Mouse (Mus musculus) spleen, adult 12 weeks (tissue): ENCODE measurements around the gene Alpl.

Source experiments
- DNase-seq: peaks from one replicate; pipeline ENCODE4 v3.0.0; 2022; ENCODE audit warnings: low spot score

Alpl gene

GRCm38 (mm10) chr4:137797038-137797437 is 854 bp upstream of the Alpl start:
- no peak for DNase-seq

DNA sequence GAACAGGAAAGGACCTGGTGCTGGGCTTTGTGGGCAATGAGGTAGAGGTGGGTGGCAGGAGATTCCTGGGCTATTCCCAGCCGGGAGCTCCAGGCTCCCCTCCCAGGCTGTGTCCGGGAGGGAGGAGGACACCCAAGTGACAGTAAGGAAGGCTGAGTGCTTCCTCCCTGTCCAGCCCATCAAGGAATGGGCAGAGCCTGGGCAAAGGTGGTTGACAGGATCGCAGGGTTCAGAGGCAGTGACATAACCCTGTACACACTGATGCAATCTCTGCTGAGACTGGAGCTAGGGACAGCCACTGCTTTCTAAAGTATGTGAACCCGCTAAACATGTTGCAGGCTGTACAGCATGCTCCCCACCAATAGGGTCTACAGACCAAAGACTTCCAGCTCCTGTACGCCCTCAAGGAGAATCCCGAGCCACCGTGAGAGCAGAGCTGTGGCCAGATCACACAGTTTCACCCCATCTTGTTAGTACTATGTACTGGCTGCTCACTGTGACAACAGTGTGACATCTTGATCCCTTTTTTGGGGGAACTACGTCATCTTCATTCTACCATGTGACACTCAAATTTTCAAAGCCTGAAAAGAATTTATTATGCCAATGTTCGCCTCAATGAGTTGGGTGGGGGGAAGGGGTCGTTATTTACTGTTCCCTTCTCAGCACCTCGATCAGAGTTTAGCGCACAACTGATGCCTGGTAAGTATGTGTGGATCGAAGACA is 1.8 kb downstream of the Alpl start:
- no peak for DNase-seq

GRCm38 (mm10) chr4:137793611-137794010 is 2.6 kb downstream of the Alpl start:
- DNase-seq = no peak

DNA sequence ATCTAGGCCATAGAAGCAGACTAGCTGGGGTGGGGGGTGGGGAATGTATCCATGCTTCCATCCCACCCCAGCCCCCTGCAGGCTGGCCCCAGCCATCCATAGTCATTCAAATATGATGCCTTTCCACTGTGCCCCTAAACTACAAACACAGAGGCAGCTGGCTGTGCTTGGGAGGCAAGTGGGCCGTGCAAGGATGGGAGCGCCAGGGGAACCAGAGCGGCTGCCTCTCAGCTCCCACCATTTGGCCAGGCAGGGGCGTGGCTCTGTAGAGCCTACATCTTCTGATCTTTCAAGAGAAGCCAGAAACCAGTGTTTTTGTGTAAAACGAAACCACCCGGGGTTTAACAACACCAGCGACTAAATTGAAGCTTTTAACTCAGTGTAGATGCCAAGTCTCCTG is 4.7 kb downstream of the Alpl start:
- no peak for DNase-seq

DNA sequence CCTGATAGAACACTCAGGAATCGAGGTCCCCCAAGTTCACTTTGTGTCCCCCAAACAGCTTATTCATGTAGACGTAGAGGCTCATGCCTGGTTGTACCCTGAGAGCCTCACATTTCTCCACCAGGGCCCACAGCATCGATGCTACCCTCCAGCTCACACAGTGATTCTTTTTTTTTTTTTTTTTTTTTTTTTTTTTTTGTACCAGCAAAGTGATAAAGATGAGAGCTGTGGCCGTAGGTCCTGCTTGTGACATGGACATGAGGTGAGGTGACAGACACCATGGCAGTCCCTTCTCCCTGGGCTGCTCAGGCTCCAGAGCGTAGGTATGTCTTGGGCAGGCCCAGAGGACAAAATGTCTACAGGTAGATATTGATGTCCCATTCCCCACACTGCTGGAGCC is 5.2 kb downstream of the Alpl start:
- DNase-seq = no peak

- DNase-seq = no peak
Measured at GRCm38 (mm10) chr4:137788511-137789049, 7.6 kb downstream of the Alpl start.

DNA sequence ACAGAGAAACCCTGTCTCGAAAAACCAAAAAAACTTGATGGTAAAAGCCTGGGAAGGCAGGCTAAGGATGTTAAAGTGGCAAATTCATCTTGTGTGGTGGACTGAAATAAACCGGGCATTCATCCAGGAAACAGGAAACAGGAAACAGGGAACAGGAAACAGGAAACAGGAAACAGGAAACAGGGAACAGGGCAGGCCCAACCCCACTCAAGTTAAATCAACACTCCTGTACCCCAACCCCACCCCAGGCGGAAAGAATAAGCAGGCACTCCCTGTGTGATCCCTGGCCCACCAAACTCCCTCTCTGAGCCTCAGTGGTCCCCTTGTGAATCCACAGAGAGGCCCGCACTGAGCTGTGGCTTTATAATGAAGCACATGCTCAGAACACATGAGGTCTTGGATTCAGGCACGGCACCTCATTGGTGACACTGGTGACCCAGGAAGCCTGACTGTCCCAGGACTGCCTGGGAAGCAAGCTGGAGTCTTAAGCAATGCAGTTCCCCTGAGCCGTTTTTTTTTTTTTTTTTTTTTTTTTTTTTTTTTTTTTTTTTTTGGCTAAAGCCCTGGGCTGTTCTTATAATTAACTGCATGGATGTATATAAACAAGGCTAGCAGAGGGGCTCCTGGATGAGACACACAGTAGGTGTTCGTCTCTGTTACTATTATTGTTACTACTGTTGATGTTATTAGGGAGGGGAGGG is 8.4 kb downstream of the Alpl start:
- no peak for DNase-seq

DNA sequence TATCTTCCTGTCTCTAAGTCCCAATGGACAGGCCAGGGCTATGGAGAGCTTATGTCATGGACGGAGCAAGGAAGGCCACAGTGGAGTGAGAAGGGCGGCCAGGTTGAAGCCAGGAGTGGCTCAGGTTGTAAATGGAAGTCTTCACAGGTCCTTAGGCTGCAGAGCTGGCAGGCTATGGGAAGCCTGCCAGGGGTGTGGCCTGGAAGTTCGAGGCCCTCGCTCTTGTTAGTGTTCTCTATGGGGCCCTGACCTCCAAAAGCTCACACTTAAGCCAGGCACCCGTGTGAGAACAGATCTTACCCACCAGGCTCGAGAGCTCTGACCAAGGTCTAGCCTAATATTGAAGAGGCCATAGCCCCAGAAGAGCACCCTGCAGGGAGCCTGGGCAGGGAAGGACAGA is 9.7 kb downstream of the Alpl start:
- DNase-seq = no peak

- DNase-seq = no peak
Measured at GRCm38 (mm10) chr4:137785270-137785669, 10.9 kb downstream of the Alpl start.

GRCm38 (mm10) chr4:137784741-137785140 is 11.4 kb downstream of the Alpl start:
- no peak for DNase-seq

- no peak for DNase-seq
Measured at GRCm38 (mm10) chr4:137783541-137784191, 12.5 kb downstream of the Alpl start.

DNA sequence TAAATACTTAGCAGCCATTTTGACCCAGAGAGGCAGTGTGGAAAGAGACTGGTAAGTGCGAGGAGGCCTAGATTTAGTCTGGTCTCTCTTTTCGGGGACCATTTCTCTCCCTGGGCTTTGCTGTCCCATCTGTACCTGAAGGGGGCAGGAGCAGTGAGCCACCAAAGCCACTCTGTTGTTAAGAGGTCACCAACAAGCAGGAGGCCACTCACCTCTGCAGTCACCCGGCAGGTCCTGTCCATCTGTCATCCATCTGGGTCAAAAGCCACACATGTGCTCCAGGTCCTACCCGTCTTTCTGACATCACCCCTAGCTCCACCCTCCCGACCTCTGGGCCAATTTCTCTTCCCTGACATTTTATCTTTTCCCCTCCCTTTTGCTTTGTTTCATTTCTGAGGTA is 14.2 kb downstream of the Alpl start:
- DNase-seq = no peak

- DNase-seq = no peak
Measured at GRCm38 (mm10) chr4:137780986-137781385, 15.2 kb downstream of the Alpl start.

DNA sequence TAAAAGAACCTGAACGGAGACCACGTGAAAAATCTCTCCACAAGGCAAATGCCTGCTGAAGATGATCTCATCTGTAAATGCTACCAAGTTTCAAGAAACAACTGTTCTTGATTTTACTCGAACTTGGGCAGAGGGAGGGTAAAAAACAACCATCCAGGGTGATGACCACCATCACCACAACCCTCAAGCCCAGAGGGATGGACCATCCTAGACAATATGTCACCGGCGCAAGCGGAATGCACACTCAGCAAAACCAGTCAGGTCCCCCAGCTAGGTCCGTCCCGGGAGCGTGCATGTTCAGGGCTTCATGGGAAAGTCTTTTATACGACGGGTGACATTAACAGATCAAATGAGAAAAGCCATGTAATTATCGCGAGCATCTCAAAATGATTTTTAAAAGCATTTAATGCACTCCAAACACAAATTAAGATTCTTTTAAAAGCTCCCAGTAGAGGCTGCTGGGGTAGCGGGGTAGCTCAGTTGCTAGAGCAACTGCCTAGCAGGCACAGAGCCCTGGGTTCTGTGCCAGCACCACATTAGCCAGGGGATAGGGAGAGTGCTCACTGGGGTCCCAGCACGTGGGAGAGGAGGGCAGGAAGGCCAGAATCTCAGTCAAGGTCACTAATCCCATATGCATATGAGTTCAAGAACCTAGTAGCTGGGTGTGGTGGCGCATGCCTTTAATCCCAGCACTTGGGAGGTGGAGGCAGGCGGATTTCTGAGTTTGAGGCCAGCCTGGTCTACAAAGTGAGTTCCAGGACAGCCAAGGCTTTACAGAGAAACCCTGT is 17.6 kb downstream of the Alpl start:
- DNase-seq = no peak

DNA sequence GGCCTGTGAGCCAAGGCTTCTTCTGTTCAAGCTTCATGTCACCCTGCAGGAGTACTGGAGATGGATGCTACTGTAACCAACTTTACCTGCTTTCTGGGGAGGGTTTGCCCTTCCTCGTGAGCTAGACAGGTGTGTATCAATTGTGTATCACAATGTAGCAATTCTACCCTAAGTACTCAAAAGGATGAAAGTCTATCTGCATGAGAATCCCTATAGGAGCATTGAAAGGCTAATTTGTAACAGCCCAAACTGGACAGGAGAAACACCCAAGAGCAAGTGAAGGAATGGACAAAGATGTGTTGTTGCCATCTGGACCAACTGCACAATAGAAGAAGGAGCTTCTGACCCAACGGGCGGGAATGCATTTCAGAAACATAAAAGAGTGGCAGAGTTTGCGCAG is 18.3 kb downstream of the Alpl start:
- no peak for DNase-seq

- DNase-seq = no peak
Measured at GRCm38 (mm10) chr4:137774505-137774904, 21.7 kb downstream of the Alpl start.

GRCm38 (mm10) chr4:137774013-137774412 is 22.2 kb downstream of the Alpl start:
- DNase-seq = no peak

DNA sequence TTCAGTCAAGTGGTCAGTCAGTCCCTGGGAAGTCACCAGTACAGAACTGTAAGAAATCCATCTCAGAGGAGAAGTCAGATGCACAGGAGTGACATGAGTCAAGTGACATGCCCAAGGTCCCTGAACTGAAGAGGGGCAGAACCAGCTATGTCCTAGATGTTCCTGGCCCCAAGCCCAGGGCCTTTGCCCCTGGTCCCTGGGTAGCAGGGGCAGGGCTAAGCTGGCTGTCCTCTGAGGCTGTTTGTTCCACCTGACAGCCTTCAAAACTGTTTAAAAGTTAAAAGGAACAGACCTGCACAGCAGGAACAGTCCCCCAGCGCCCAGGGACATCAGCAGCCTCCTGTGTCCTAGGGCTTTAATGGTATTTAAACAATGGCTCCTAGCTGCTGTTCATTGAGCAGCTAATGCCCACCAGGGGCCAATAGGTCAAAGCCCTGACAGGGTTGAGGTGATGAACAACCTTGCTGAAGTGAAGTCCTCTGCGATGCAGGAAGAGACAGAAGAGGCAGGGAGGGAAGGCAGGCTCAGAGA is 22.8 kb downstream of the Alpl start:
- no peak for DNase-seq

DNA sequence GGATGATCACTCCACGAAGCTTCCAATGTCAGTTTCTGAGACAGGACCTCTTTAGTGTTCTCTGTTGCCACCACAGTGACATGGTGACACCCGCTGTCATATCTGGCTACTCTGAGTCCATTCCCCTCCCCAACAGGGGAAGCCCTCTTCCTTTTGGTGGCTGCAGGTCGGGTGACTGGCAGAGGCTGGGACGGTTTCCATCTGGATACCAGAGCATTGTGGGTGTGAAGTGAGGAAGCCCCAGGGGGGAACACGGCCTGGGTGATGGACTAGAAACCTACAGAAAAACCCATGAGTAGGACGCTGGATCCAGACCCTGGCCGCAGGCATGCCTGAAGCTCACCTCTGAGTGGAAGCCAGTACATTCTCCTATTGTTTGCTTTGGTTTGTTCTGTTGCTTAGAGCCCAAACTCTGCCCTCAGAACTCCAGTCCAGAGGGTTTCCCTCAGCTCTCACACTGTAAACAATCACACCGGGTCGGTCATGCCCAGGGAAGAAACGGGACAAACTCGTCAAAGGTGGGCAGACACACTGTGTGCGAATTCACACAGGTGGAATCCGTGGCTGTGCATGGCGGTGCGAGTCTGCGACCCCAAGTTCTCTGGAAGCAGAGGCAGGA is 23.6 kb downstream of the Alpl start:
- DNase-seq = no peak

GRCm38 (mm10) chr4:137771749-137772148 is 24.4 kb downstream of the Alpl start:
- no peak for DNase-seq

DNA sequence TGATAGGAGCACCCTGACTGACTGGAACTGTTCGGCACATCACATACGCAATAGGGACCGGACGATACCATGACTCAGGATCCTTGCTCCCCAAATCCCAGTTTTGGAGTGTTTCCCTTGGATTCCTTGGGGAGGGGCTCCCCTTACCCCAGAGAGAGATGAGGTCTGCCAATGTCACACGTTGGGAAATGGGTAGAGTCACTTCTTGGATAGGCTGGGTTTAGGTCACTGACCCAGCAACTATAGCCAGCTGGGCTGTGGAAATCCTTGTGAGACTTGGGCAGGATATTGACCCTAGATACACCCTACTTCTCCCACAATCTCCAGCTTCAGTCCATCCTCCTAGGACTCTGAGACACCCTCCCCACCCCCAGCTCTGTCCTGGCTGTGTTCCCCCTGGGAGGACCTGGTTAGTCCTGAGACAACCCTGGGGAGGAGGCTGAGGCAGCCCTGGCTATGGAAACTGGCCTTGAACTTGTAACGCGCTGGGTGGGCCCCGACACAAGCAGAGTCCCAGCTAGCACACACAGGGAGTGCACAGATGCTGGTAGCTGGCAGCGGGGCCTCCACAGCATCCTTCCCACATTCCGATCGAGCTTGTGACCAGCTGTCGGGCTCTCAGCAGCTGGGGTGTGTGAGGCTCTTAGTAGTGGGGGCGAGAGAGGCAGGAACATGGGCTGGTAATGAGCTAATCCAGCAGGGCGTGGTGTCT is 25.1 kb downstream of the Alpl start:
- no peak for DNase-seq
